Mouse (Mus musculus) liver, postnatal 0 days (tissue): ENCODE measurements around the gene Has3. TPM values are rescaled to one million over a fixed set of nuclear protein-coding genes. Genes with fewer than 3 reads are reported as not detected.
A peak's percentile ranks its signal among the peaks of the same experiment; 100 is the strongest.
"Not testable (repeated sequence)": the region's sequence is repeated elsewhere in the genome, so short reads cannot be mapped to it uniquely, and the experiment has no call there.

Source experiments
- ATAC-seq: fragments of 200-750 bp; cut with Nextera tagmentation; 2 replicates; pipeline ENCODE4 v1.8.0; 2017; ENCODE audit warnings: mild to moderate bottlenecking, moderate library complexity
- DNase-seq: peaks from one replicate; pipeline ENCODE4 v3.0.0-alpha.2; 2016
- H3K27ac ChIP-seq: fragments of 300-500 bp; sonication (generic); 2 replicates; pipeline ENCODE4 v1.5.1; 2014; ENCODE audit warnings: antibody characterized with exemption, moderate library complexity, mild to moderate bottlenecking, low read depth
- H3K27me3 ChIP-seq: fragments of 300-500 bp; sonication (generic); 2 replicates; pipeline ENCODE4 v1.6.1; 2014; ENCODE audit warnings: low read length, control low read depth, mixed read lengths; ENCODE audit not compliant: insufficient read depth
- H3K36me3 ChIP-seq: fragments of 300-500 bp; sonication (generic); replicated peaks from 2 replicates; pipeline ENCODE4 v1.6.1; 2014; ENCODE audit warnings: mild to moderate bottlenecking, control low read depth, low read length, moderate library complexity, mixed read lengths; ENCODE audit not compliant: insufficient read depth
- H3K4me1 ChIP-seq: fragments of 300-500 bp; sonication (generic); 2 replicates; pipeline ENCODE4 v1.6.1; 2014; ENCODE audit warnings: antibody characterized with exemption, mild to moderate bottlenecking, control low read depth; ENCODE audit not compliant: insufficient read depth
- H3K4me2 ChIP-seq: fragments of 300-500 bp; sonication (generic); 2 replicates; pipeline ENCODE4 v1.6.1; 2014; ENCODE audit warnings: low read depth, mild to moderate bottlenecking, low read length, moderate library complexity, mixed read lengths
- H3K4me3 ChIP-seq: fragments of 300-500 bp; sonication (generic); 2 replicates; pipeline ENCODE4 v1.5.1; 2014; ENCODE audit warnings: low read depth, low read length
- H3K9ac ChIP-seq: fragments of 300-500 bp; sonication (generic); replicated peaks from 2 replicates; pipeline ENCODE4 v1.6.1; 2014; ENCODE audit warnings: mild to moderate bottlenecking, moderate library complexity
- H3K9me3 ChIP-seq: fragments of 300-500 bp; sonication (generic); 2 replicates; pipeline ENCODE4 v1.6.1; 2016; ENCODE audit warnings: mild to moderate bottlenecking, control low read depth, low read length, mixed read lengths
- CTCF ChIP-seq: sonication (generic); IDR thresholded peaks from 2 replicates; pipeline ENCODE4 v1.5.1; 2016; ENCODE audit warnings: antibody characterized with exemption, low read depth
- EP300 ChIP-seq: IDR thresholded peaks from 2 replicates; pipeline ENCODE4 v1.6.1; 2016; ENCODE audit warnings: antibody characterized with exemption, low read depth, mild to moderate bottlenecking
- WGBS: fragments of 180-500 bp; shearing (Covaris S2); extraction: QIAGEN DNeasy Blood & Tissue Kit; methylation state at CpG from one replicate; pipeline ENCODE4 v1.1.7; 2014; ENCODE audit not compliant: insufficient replicate concordance; 5-methylcytosine and 5-hydroxymethylcytosine counted together
- polyA plus RNA-seq: library from polyadenylated mRNA; unstranded; fragments of >200 nt; fragmentation: Nextera tagmentation; extraction: Ambion mirVana; gene quantifications from 2 replicates; pipeline ENCODE4 v1.2.1, GENCODE M21; 2015

Has3 gene
- polyA plus RNA-seq, 1 experiment from 2014 or later, result 0.05 TPM

GRCm38 (mm10) chr8:106865354-106865753 is 4.7 kb upstream of the Has3 start:
- Histone ChIP-seq H3K27ac (no peak overlapping the region), H3K4me2 (no peak overlapping the region), H3K4me1 (peaks cover 2% of the 10 kb centered on the region), H3K9ac (no peak overlapping the region), H3K27me3 (peaks cover 21% of the 10 kb centered on the region), H3K36me3 (no peaks in the 10 kb centered on the region), H3K9me3 (no peaks in the 10 kb centered on the region), H3K4me3 (no peak overlapping the region)
- TF ChIP-seq CTCF, result no peak
- no peak for TF ChIP-seq EP300
- ATAC-seq (no peak), DNase-seq (no peak)
- 71% methylated on average over 9 of the region's 9 CpGs for WGBS

- peak overlapping the region; percentile 84 for H3K4me2 ChIP-seq
- peak; percentile 32 for DNase-seq
- H3K4me1 ChIP-seq, result peaks cover 24% of the 10 kb centered on the region
- no peak for ATAC-seq
- peak overlapping the region; percentile 47 for H3K4me3 ChIP-seq
- TF ChIP-seq EP300, result no peak
- 0 out of 2 replicates have a peak, but pooled peaks have one; percentile 3 for TF ChIP-seq CTCF
- H3K27me3 ChIP-seq, result peaks cover 48% of the 10 kb centered on the region
- WGBS, result under 1% methylated on average over 62 of the region's 63 CpGs
- no peak overlapping the region for H3K27ac ChIP-seq
- H3K9me3 ChIP-seq, result no peaks in the 10 kb centered on the region
- no peaks in the 10 kb centered on the region; the same call in 1 of the 2 replicates for H3K36me3 ChIP-seq
- H3K9ac ChIP-seq, result peak overlapping the region; percentile 50
Measured at GRCm38 (mm10) chr8:106870537-106871327, 690 bp downstream of the Has3 start.

GRCm38 (mm10) chr8:106871328-106871926 is 1.4 kb downstream of the Has3 start:
- Histone ChIP-seq H3K4me2 (peak overlapping the region; percentile 84), H3K27me3 (peaks cover 48% of the 10 kb centered on the region), H3K27ac (no peak overlapping the region), H3K4me3 (peak overlapping the region; percentile 47), H3K36me3 (no peaks in the 10 kb centered on the region; the same call in 1 of the 2 replicates), H3K9me3 (no peaks in the 10 kb centered on the region), H3K9ac (peak overlapping the region; percentile 50; the same call in 1 of the 2 replicates), H3K4me1 (peaks cover 24% of the 10 kb centered on the region)
- DNase-seq, result no peak
- 3% methylated on average over 15 of the region's 15 CpGs for WGBS
- no peak for TF ChIP-seq EP300
- no peak for TF ChIP-seq CTCF
- ATAC-seq, result no peak

- Histone ChIP-seq H3K4me2 (peak overlapping the region; percentile 84), H3K4me3 (no peak overlapping the region), H3K36me3 (no peaks in the 10 kb centered on the region; the same call in 1 of the 2 replicates), H3K9me3 (no peaks in the 10 kb centered on the region), H3K4me1 (peaks cover 24% of the 10 kb centered on the region), H3K27me3 (peaks cover 48% of the 10 kb centered on the region), H3K9ac (no peak overlapping the region), H3K27ac (no peak overlapping the region)
- peak; percentile 30 for TF ChIP-seq CTCF
- no peak for TF ChIP-seq EP300
- ATAC-seq (peak; percentile 15; the same call in 1 of the 2 replicates), DNase-seq (peak; percentile 47)
- 2% methylated on average over 22 of the region's 22 CpGs for WGBS
Measured at GRCm38 (mm10) chr8:106871931-106872371, 1.9 kb downstream of the Has3 start.

GRCm38 (mm10) chr8:106872454-106873034 is 2.5 kb downstream of the Has3 start:
- no peak for ATAC-seq
- H3K9me3 ChIP-seq, result no peaks in the 10 kb centered on the region
- WGBS, result 28% methylated on average over 8 of the region's 8 CpGs

GRCm38 (mm10) chr8:106880121-106880707 is 10.2 kb downstream of the Has3 start:
- H3K4me3 ChIP-seq, result no peak overlapping the region
- no peak overlapping the region for H3K27ac ChIP-seq
- H3K4me1 ChIP-seq, result no peaks in the 10 kb centered on the region
- H3K27me3 ChIP-seq, result no peaks in the 10 kb centered on the region
- H3K36me3 ChIP-seq, result peaks cover 30% of the 10 kb centered on the region
- no peak for DNase-seq
- 86% methylated on average over 8 of the region's 8 CpGs for WGBS
- no peaks in the 10 kb centered on the region for H3K9me3 ChIP-seq
- ATAC-seq, result no peak
- TF ChIP-seq CTCF (no peak), EP300 (no peak)
- H3K4me2 ChIP-seq, result no peak overlapping the region
- no peak overlapping the region for H3K9ac ChIP-seq

More at GRCm38 (mm10) chr8:106872454-106873034, 2.5 kb downstream of the Has3 start:
- DNase-seq, result no peak
- H3K4me3 ChIP-seq, result no peak overlapping the region
- H3K9ac ChIP-seq, result no peak overlapping the region
- H3K36me3 ChIP-seq, result no peaks in the 10 kb centered on the region; the same call in 1 of the 2 replicates
- TF ChIP-seq EP300 (no peak), CTCF (no peak)
- H3K4me1 ChIP-seq, result peaks cover 24% of the 10 kb centered on the region
- H3K4me2 ChIP-seq, result no peak overlapping the region; the same call in 1 of the 2 replicates
- no peak overlapping the region for H3K27ac ChIP-seq
- H3K27me3 ChIP-seq, result peaks cover 48% of the 10 kb centered on the region

- H3K4me2 ChIP-seq, H3K4me1 ChIP-seq, H3K9me3 ChIP-seq, H3K9ac ChIP-seq, DNase-seq, ATAC-seq, H3K4me3 ChIP-seq, H3K27ac ChIP-seq, H3K27me3 ChIP-seq: not testable (repeated sequence)
- 92% methylated on average over 11 of the region's 11 CpGs for WGBS
- peaks cover 40% of the 10 kb centered on the region for H3K36me3 ChIP-seq
Measured at GRCm38 (mm10) chr8:106884094-106884493, 14.1 kb downstream of the Has3 start.

GRCm38 (mm10) chr8:106884826-106885400 is 14.9 kb downstream of the Has3 start:
- DNase-seq, H3K4me1 ChIP-seq, H3K4me2 ChIP-seq, ATAC-seq, H3K9ac ChIP-seq, H3K27me3 ChIP-seq, H3K27ac ChIP-seq, H3K9me3 ChIP-seq, H3K4me3 ChIP-seq: not testable (repeated sequence)
- WGBS, result 81% methylated on average over 4 of the region's 4 CpGs
- H3K36me3 ChIP-seq, result peaks cover 40% of the 10 kb centered on the region
